Mouse (Mus musculus): ENCODE results near the gene Mlst8.
"Not testable (repeated sequence)": the region's sequence is repeated elsewhere in the genome, so short reads cannot be mapped to it uniquely, and the experiment has no call there.

Mlst8 gene

GRCm38 (mm10) chr17:24425326-24425725, 53.6 kb downstream of the Mlst8 start:
- DNase-seq = not testable (repeated sequence)

- DNase-seq = no peak
Measured at GRCm38 (mm10) chr17:24424489-24424888, 54.4 kb downstream of the Mlst8 start.
